Mouse (Mus musculus) MEL (cell line): ENCODE results near the gene Gm12169.

Source experiments
- CTCF ChIP-seq, 3 experiments: IDR thresholded peaks in 2 of 3; conservative IDR thresholded peaks in 1 of 3; 2 replicates each; pipeline ENCODE4 v1.5.1; 2011 to 2012; ENCODE audit warnings: low read length in 3 of 3, low read depth in 2 of 3, mild to moderate bottlenecking in 2 of 3, improper control_type of control experiment in 1 of 3, inconsistent platforms in 1 of 3, mixed read lengths in 1 of 3, moderate library complexity in 1 of 3; ENCODE audit not compliant: control insufficient read depth in 1 of 3, insufficient read depth in 1 of 3, poor library complexity in 1 of 3, severe bottlenecking in 1 of 3
- EP300 ChIP-seq, 2 experiments: IDR thresholded peaks; 2 replicates each; pipeline ENCODE4 v1.6.1; 2011; ENCODE audit warnings: improper control_type of control experiment in 2 of 2, low read length in 2 of 2, low read depth in 1 of 2, mild to moderate bottlenecking in 1 of 2
- TCF12 ChIP-seq: IDR thresholded peaks from 2 replicates; pipeline ENCODE4 v1.6.1; 2014; ENCODE audit warnings: low read depth, mild to moderate bottlenecking, inconsistent platforms, low read length, improper control_type of control experiment, moderate library complexity

GRCm38 (mm10) chr11:46523912-46524311 is at the start of gene Gm12169:
- no peak for TF ChIP-seq EP300 (IDR thresholded peaks at IDR 0.05; ENCODE audit: low read depth in 1 of 2, low read length in 2 of 2)
- no peak for TF ChIP-seq TCF12
- no peak for TF ChIP-seq CTCF (IDR thresholded peaks at IDR 0.05 in 2 of 3, conservative IDR thresholded peaks at IDR 0.05 in 1 of 3; ENCODE audit: control insufficient read depth in 1 of 3, insufficient read depth in 1 of 3, low read depth in 2 of 3, low read length in 3 of 3, poor library complexity in 1 of 3, severe bottlenecking in 1 of 3)
